Mouse (Mus musculus) liver, adult 10 weeks (tissue): ENCODE data around the gene Akr1c21. TPM values are rescaled to one million over a fixed set of nuclear protein-coding genes. Genes with fewer than 3 reads are reported as not detected.

Source experiments
- polyA plus RNA-seq: library from polyadenylated mRNA; stranded (reverse); fragments of 350-450 nt; fragmentation: Illumina TruSeq; extraction: RNeasy Lipid Tissue Mini Kit (QIAGEN cat#74804); gene quantifications from one replicate; pipeline ENCODE4 v1.2.3, GENCODE M21; 2014; ENCODE audit warnings: low read depth, low replicate concordance

The Akr1c21 gene
- not detected for polyA plus RNA-seq

DNA sequence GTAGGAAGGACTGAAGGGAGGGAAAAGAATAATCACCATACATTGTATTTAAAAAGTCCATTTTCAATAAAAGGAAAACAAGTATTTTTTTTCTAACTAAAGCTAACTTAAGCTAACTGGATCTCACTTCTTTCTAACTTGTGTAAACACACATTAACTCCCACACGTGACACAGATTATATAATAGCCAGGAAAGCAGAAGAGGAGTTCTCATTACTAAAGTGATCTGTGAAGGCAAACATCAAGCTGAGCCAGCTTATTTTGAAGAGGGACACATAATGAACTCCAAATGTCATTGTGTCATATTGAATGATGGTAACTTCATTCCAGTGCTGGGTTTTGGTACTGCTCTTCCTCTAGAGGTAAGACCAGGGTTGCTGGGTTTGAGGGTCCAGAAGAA, at the start of gene Akr1c21:
Akr1c21 (plus strand) TSS at position 205 of the 400 bp plus-strand sequence.

DNA sequence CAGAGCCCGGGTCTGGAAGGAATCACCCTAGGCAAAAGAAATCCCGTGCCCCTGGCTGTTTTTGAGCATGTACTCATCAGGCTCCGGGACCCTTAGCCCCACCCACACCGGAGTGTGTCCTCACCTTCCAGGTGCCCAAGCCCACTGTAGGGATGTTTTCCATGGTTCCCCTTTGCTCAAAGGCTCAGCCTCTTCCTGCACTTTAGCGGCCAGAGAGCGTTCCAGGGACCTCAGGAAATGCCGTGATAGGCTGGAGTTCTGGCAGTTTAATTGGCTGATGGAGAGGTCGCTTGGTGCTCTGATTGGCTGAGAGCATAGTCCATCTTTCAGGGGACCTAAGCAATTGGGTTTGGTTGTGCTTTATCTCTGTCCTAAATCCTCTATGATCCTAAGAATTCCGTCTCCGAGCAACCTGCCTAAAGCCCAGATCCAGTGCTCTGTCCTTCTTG, 35.1 kb downstream of the Akr1c21 start, which contains the start of gene Akr1e1:
Akr1e1 (minus strand) TSS at position 214 of the 449 bp plus-strand sequence.

Other genes with a start within 250 kb of the Akr1c21 start
- gene Akr1c6, start 139.8 kb upstream of the Akr1c21 start, polyA plus RNA-seq = 3,950 TPM
- 427 TPM for gene Akr1c20, start 50.7 kb upstream of the Akr1c21 start, polyA plus RNA-seq
- 45.9 TPM for gene Akr1e1, start 35.1 kb downstream of the Akr1c21 start, polyA plus RNA-seq